Mouse (Mus musculus): Measurements from ENCODE around the gene Akap6.

Akap6 gene

DNA sequence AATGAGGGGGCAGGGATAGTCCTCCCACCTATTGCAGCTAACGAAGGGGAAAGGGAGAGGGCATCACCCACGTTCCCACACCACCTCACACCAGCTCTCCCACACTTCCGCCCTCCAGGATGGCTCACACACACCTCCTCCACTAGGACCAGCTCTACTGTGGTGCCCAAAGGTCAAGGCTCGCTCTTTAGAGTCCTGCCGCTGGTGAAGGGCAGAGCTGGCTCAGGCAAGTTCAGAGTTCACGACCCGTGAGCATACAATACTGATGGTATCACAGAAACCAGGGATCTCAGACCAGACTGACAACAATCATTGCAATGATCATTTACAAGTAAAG lies 149.3 kb downstream of the Akap6 start:
- DNase-seq (ENCODE audit: low spot score): no peak

DNA sequence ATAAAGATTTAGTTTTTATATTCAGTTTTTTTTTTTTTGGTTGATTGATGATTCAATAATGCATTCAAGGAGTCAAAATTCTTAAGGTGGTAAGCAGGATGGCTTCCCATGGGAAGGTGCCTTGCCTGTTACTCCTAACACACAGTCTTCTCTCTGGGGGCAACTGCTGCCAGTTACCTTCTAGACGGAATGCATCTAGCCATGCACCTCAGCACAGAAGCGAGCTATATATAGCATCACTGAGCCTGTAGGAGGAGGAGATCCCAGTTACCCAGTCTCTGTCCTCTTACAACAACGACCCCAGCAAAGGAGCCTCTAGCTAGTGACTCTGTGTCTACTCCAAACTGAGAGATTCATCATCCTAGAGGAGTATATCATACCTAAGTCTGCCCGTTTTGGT lies 150.1 kb downstream of the Akap6 start:
- no peak for DNase-seq (ENCODE audit: low spot score)

DNA sequence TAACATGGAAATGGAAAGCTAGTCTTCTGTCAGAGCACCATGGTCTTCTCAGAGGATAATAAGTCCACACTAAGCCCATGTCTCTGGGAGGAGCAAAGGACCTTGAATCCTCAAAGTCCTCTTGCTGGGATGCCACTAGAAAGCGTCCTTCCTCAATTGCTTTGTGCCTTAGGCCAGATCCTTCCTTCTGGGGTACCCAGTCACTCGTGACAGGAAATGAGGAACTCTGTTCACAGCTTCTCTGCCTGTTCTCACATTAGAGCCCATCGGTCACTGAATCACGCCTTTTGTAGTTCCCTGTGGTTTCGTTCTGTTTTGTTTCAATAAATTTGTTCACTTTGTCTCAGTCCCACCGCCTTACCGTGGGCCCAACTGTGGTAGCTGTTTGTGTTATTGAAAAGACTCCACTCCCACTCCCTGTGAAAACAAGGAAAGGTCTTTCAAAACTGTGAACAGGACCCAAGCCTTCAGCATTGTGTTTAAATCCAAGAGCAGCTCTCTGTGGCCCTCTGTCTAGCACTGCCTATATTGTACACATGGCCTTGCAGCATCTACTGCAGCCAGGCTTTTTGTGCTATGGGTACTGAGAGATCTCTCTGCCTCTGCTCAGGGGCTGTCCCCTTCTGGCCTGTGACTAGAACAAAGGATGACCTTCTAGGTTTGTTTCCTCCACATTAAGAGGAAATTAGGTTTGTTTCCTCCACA lies 151.3 kb downstream of the Akap6 start:
- DNase-seq (ENCODE audit: low spot score): no peak

DNA sequence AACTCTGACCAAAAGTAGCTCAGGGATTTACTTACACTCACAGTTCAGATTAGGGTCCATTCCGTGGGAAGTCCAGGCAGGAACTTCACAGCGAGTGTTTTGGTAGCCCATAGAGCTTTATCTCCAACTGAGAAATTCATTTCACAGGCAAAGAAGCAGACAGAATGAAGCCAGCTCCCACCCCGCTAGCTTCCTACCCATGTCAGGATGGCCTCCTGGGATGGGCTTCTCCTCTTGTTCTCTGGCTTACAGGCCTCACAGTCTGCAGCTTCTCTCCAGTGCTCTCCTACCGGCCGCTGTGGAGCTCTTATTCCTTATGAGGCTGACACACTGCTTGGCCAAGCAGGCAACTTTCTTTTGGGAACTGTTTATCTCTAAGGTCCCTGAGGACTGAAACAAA lies 152.0 kb downstream of the Akap6 start:
- no peak for DNase-seq (ENCODE audit: low spot score)

DNA sequence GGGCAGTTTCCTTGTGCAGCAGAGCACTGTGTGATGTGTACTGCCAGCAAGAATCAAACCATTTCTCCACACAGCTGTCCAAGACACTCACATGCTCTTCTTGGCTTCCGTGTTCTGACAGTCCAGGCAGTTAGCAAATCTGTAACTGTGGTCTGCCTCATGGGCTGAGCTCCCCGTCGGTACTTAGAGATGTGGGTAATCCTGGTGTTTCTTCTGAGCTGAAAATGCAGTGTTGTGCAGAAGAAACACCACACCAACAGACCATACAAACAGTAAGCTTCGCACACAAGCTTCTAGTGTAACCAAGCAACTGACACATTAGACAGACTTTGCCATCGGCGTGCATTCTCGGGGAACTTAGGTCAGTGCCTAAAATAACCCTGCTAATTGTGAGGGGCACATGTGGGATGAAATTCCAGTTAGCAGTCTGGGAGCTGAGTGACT lies 155.1 kb downstream of the Akap6 start:
- no peak for DNase-seq (ENCODE audit: low spot score)

DNA sequence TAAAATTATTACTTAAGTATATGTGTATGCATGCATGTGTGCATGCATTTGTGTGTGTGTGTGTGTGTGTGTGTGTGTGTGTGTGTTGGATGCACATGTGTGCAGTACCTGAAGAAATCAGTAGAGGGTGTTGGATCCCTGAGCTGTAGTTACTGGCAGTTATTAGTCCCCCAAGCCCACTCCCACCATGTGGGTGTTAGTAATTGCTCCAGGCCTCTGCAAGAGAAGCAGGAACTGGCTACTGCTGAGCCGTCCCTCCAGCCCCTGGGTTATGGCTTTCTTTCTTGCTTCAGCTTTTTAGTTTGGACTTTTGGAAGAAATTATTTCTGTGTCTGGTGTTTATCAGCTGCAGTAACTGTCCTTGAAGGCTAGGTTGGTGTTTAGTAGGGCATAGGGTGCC lies 156.9 kb downstream of the Akap6 start:
- no peak for DNase-seq (ENCODE audit: low spot score)

DNA sequence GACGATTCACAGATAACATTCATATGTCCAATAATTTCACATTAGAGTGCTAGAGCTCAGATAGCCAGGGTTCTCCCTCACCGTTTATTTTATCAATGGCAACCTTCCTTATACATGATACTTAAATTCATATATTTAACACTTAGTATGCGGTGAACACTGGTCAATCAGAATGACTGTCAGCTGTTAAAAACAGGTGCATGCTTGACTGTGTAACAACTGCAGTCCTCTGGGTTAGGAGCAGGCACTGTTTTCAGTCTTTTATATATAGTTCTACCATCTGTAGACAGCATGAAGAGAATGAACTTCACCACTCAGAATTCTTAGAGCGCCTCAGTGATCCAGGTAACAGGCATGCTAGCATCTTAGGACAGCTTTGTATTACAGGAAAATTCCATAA lies 158.1 kb downstream of the Akap6 start:
- DNase-seq (ENCODE audit: low spot score): no peak

DNA sequence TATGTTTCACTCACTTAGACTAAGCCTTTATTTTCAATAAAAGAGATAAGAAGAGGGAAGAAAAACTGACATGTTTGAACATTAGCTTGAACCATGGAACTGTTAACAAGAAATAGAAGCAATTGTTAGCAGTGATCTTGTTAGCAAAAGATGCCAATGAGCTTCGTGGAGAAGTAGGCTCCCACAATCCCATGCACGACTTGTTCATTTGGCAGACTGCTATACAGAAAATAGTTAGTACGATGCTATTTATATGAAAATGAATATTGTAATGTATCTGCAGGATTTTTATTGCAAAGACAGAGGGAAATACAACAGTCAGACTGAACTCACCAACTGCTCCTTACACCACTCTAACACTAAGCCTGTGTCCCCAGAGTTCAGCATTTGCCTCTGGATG lies 162.7 kb downstream of the Akap6 start:
- no peak for DNase-seq (ENCODE audit: low spot score)

DNA sequence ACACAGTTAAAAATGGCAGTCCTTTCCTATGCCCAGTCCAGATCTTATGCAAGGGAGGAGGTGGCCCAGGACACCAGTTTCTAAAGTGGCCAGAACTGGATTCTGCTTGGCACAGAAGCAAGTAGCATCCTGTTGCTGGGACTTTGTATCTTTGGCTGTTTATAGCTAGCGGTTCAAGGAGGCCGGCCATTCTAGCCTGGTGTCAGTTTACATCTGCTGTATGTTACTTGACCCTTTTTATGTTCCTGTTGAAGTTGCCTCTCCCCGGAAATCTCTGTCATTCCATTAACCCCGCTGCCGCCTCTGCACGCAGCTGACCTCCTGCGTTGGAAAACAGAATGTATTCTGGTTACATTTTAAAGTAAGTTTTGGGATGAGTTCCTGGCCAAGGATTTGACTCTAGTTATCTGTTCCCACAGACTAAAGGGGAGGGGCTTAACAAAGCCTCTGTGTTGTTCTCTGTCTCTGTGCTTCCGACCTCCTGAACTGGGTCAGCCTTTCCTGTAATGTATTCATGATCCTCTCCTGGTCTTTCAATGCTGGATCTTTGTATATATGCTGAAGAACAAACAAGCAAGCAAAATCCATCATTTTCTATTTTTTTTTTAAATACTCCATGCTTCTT lies 168.9 kb downstream of the Akap6 start:
- no peak for DNase-seq (ENCODE audit: low spot score)

DNA sequence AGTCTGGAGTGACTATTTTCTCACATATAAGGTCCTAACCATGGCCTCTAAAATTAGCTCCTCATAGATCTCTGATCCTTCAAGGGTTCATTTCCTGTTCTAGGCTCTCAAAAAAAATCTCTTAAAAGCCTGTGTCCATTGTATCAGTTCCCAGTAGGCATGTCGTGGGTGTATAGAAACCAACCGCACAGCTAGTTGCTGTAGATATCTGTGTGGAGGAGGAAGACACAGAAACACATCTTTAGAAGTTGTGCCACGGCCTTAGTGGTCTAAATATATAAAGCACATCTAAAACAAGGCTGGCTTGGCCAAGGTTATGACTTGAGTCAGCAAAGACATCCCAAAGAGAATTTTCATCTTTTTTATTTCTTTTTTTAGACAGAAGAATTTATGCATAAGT lies 172.4 kb downstream of the Akap6 start:
- DNase-seq (ENCODE audit: low spot score): no peak

DNA sequence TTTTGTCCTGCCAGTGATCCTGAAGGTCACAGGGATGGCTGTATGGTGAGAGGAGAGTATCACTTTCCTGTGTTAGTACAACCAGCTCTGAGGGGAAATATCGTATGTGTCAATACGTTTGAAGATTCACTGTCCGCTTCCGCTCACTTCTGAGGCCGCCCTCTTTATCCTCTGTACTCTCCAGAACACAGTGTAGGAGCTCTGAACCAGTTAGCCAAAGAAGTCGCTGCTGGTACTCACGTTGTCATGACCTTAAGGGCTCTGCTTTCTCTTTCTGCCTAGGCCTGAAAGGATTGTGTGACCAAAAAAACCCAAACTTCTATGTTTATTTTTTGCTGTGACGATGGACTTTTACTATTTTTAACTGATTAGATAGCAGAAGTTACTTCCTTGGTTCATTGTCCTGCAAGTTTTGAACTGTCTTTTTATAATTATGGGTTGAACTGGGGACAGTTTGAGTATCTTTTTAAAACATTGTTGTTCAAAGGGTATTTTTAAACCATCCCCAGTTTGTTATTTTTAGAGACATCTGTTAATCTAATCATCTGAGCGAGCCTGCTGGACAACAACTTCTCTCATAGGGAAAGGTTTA lies 175.2 kb downstream of the Akap6 start:
- DNase-seq (ENCODE audit: low spot score): no peak

DNA sequence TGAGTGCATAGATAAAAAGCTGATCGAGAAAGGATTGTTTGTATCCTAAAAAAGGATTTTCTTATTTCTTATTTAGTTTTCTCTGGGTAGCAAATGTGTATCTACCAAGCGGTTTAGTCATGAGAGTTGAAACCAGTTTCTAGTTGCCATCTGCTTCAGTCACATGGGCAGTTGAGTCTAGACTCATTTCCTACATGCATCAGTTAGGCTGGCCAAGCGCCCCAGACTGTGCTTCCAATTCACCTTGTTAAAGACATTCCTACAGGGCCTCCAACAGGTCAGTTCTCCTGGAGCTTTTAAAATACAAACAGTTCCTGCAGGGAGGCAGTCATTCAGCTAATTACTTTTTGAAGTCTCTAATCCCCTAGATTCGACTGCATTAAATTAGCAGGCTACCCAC lies 176.9 kb downstream of the Akap6 start:
- DNase-seq (ENCODE audit: low spot score): no peak

DNA sequence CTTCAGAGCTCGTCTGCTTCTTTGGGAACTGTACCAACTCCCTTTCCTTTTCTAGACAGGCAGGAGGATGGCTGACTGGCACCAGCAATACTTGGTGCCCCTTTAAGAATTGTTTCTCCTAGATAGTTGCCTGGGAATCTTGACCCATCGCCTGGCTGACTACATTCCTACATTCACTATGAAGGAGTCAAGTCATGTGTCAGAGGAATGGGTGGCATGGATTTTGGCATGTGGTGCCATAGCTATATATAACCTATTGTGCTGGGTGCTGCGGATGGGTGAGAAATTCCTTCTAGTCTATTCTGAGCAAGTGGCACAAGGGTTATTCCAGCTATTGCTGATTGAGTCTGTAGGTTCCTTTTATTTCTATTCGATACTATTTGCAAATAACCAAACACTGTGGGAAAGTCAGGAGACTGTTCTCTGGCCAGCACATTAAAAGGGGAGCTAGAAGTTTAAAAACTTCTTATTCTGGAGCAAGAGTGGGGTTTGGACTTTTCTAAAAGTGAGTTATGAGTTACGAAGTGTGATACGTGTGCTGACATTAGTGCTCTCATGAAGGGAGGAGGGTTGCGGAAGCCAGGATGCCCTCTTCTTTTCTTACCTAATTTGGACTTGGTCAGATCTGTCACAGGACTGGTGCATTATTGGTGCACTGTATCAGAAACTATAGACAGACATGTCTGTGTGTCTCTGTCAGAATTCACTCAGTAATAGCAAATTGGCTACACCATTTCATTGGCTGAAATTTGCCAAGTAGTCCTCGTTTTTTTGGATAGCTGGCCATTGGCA lies 178.0 kb downstream of the Akap6 start:
- DNase-seq (ENCODE audit: low spot score): no peak

DNA sequence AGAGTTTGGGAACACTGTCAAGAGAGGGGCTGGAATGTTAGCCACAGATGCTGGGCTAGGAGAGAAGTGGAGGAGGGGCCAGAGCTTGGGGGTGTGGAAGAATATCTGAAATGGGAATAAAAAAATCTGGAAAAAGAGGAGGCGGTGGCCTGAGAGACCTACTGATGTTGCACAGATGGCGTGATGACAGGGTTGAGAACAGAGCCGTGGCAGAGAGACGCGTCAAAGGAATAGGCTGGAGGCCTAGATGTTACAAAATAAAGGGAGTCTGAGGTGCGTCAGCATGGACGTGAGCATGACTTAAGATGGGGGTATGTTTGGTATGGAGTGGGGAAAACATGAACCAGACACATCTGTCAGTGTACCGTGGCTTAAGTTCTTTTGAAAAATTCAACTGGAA lies 180.1 kb downstream of the Akap6 start:
- no peak for DNase-seq (ENCODE audit: low spot score)

DNA sequence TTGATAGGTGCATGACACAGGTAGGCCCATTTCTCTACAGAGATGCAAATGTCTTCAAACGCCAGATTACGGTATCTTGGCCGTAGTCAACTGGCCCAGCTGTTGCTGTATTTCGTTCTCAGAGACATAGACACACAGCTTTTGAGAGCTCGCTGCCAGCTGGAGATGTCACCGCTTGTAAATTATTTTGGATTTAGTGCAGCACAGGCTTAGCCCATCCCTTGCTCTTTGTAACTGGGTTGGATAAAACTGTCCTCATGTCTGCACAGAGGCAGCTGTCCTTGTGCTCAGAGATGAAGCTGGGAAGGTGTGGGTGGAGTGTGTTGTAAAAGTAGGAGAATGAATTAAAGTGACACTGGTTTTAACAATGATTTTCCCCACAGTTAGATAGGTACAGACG lies 193.3 kb downstream of the Akap6 start:
- no peak for DNase-seq (ENCODE audit: low spot score)

DNA sequence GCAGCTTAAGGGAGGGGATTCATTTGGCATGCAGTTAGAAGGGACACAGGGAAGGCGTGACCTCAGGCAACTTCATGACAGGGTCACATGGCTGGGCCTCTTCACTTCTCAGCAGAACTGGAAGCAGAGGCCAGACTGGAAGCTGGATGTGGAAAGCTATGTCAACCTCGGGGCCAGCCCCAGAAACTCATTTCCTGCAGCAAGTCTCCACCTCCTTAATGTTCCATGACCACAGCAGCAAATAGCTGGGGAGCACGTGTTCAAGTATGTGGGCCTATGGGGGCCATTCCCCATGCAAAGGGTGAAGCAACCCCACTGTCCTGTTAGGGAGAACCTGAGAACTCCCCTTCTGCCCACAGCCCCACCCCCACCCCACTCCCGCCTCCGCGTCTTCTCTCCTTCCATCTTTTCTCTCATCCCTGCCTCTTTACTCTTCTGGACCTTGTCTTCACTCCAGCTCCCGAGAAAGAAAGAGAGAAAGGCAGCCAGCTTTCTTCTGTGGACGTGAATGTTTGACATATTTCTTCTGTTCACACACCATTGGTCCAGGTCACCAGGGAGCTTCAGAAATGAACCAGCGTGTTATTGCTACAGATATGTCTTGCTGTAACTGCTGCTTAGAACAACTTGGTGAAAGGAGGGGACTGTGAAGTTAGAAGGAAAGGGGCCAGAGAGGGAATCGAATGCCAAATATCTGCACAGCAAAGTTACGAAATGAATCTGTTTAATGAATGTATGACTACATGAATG lies 194.6 kb downstream of the Akap6 start:
- DNase-seq (ENCODE audit: low spot score): no peak

DNA sequence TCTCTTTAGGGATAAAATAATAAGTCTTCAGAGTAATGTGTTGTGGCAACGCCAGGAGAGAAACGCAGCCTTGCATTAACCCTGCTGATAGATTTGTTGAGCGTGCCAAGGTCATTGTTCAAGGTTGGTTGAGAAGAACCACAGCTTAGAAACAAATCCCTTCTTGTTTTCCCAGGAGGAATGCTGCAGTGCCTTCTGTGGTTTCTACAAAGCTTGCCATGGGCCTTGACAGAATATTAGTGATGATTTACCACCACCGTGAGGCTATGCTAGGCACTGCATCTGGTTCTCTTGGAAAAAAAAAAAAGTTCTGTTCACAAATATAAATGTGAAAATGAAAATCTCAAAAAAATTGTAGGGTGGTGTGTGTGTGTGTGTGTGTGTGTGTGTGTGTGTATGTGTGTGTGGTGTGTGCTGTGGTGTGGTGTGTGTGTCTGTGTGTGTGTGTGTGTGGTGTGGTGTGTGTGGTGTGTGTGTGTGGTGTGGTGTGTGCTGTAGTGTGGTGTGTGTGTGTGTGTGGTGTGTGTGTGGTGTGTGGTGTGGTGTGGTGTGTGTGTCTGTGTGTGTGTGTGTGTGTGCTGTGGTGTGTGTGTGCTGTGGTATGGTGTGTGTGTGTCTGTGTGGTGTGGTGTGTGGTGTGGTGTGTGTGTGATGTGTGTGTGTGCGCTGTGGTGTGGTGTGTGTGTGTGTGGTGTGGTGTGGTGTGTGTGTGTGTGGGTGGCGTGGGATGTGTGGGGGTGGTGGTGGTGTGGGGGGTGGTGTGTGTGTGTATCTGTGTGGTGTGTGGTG lies 196.7 kb downstream of the Akap6 start:
- peak; percentile 69 for DNase-seq (ENCODE audit: low spot score)

DNA sequence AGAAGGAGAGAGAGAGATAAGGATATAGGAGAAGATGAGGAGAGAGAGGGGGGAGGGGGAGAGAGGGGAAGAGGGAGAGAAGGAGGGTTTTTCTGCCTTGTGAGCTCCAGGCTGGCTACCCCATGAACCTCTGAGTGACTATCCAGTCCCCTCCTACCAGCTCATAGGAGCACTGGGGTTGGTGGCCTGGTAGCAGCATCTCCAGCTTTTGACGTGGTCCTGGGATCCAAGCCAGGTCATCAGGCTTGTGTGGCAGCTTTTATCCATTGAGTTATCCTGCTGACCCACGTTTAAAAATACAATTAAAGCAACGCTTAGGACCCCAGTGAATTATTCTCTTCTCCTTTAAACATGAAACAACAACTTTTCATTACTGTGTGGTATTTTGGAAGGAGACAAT lies 197.6 kb downstream of the Akap6 start:
- DNase-seq (ENCODE audit: low spot score): no peak

DNA sequence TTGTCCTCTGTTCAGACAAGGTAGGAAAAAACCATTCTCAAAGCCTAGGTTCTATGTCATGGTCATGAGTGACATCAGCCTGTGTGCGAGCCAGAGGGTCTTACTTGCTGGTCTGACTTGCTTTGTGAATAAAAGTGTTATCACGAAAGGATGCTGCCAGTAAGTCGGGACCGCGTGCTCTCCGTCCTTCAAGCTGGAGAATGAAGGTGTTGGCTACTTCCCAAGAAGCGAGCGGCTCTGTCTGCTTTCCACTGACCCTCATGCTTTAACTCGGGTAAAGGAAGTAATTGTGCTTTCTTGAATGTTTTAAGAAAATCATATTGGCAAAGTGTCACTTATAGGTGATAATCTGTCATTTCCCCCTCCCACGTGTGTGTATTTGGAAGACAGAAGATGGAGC lies 198.9 kb downstream of the Akap6 start:
- no peak for DNase-seq (ENCODE audit: low spot score)

DNA sequence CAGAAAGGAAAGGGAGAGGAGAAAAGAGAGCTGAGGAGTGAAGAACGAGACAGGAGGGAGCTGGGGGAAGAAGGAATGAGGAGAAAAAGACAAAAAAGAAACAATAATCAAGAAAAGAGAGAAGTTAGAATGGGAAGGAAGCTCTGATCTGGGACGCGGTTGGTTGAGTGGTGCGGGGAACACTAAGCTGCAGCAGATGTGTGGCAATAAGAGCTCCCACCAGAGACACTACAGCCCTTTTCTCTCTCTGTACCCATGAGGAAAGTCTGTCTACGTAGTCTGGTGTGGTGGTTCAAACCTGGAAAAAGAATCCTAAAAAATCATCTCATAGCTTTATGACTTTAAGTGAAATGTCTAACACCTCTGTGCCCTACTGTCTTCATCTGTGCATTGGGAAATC lies 204.9 kb downstream of the Akap6 start:
- no peak for DNase-seq (ENCODE audit: low spot score)

DNA sequence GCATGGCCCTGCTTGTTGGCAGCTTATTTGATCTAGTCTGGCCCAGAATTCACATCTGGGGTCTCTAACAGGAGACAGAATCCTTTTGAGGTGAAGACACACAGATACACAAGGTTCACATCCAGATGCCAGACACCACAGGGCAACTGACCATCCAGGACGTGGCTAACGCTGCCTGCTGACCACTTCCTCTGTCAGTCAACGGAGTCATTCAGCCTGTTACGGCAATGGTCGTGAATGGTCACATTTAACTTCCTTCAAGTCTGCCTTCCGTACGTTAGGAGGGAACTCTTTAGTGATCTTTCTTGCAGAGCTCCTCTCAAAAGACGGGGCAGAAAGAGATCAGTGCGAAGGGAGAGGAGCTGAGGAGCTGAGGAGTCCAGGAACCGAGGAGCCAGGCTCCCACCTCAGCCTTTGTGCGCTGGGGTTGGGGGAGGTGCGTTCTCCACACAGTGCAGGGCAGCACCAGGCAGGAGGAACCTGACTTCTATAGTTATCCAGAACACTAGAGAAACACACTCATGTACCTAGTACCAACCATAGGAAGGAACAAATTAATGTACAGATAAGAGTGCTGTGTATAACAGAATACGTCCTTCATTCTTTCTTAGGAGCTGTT lies 209.4 kb downstream of the Akap6 start:
- DNase-seq (ENCODE audit: low spot score): no peak
